Mouse (Mus musculus) C2C12 (cell line): Measurements from ENCODE around the gene Mrps23.

Experiments used
- CEBPB ChIP-seq: IDR thresholded peaks from one replicate; pipeline ENCODE4 v1.6.1; 2011; ENCODE audit warnings: low read depth, mild to moderate bottlenecking, control low read depth, moderate library complexity
- CTCF ChIP-seq: IDR thresholded peaks from one replicate; pipeline ENCODE4 v1.5.1; 2011; ENCODE audit not compliant: control insufficient read depth, insufficient read depth, insufficient read length
- FOSL1 ChIP-seq: IDR thresholded peaks from one replicate; pipeline ENCODE4 v1.8.0; 2011; ENCODE audit warnings: mild to moderate bottlenecking, low read length; ENCODE audit not compliant: poor library complexity, insufficient read depth, severe bottlenecking
- MAX ChIP-seq: IDR thresholded peaks from one replicate; pipeline ENCODE4 v1.6.1; 2011; ENCODE audit warnings: mild to moderate bottlenecking, control low read depth
- MYOD1 ChIP-seq: IDR thresholded peaks from one replicate; pipeline ENCODE4 v1.6.1; 2011; ENCODE audit warnings: low read depth; ENCODE audit not compliant: control insufficient read depth, insufficient read length
- MYOG ChIP-seq: IDR thresholded peaks from one replicate; pipeline ENCODE4 v1.6.1; 2011; ENCODE audit not compliant: control insufficient read depth, insufficient read length; ENCODE audit errors: extremely low read depth
- USF1 ChIP-seq: IDR thresholded peaks from one replicate; pipeline ENCODE4 v1.6.1; 2011; ENCODE audit warnings: low read depth, mild to moderate bottlenecking, control low read depth, moderate library complexity

- TF ChIP-seq CEBPB (no peak), CTCF (peak; percentile 87), USF1 (no peak), MYOG (no peak), MAX (no peak), MYOD1 (no peak), FOSL1 (no peak)
Measured at GRCm38 (mm10) chr11:88251972-88252766, 48.0 kb downstream of the Mrps23 start.
